Mouse (Mus musculus) liver, postnatal 0 days (tissue): Measurements from ENCODE around the gene Dchs1.

ENCODE experiments used
- CTCF ChIP-seq: sonication (generic); IDR thresholded peaks from 2 replicates; pipeline ENCODE4 v1.5.1; 2016; ENCODE audit warnings: antibody characterized with exemption, low read depth
- EP300 ChIP-seq: IDR thresholded peaks from 2 replicates; pipeline ENCODE4 v1.6.1; 2016; ENCODE audit warnings: antibody characterized with exemption, low read depth, mild to moderate bottlenecking

DNA sequence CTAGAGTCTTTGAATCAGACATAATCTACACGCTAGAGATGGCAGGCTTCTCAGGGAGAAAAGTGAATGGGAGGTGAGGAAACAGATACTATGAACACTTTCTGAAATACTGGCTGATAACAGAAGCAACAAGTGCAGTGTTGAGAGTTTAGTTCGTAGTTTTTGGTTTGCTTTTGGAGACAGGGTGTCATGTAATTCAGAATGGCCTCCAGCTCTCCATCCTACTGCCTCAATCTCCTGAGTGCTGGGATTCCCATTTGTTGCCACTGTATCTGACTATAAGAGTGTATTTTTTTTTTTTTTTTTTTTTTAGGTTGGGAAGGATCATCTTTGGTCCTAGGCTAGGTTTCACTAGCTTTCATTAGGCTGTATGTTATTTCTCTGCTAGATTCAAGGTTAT, 49.2 kb downstream of the Dchs1 start:
- TF ChIP-seq CTCF (no peak), EP300 (no peak)
